Mouse (Mus musculus) spleen, postnatal 14 days (tissue): Measurements from ENCODE around the gene Cbr4.

ENCODE experiments used
- DNase-seq, 2 experiments: peaks; one replicate each; pipeline ENCODE4 v3.0.0; 2021 to 2022; ENCODE audit warnings: low spot score in 2 of 2

Cbr4 gene

DNA sequence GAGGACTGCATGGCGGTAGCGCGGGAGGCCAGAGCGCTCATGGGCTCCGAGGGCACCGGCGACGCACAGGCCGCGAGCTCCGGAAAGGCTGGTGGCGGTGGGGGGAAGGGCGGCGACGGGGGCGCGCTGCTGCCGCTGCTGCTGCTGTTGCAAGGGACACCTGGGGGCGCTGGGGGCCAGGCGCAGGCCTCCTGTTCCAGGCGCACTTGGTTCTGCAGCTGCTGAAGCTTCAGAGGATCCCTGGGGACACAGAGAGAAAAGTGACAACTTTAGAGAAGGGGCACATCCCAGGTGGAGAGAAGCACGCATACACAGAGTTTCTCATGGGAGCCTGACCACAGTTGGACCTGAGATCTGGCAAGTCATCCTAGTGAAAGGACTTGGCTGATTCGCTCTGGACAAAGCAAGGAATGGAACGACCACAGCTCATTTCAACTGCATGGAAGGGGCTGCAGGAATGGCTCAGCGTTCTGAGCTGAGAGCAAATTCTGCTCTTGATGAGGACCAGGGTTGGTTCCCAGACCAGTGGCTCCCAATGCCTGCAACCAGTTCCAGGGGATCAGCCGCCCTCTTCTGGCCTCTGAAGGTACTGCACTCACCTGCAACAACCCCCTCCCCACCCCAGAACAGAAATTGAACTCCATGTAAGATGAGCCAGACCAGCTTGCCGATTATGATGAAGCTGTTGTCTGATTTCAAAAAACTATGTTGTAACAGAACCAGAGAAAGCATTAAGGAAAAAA, 62.6 kb downstream of the Cbr4 start:
- DNase-seq: no peak

DNA sequence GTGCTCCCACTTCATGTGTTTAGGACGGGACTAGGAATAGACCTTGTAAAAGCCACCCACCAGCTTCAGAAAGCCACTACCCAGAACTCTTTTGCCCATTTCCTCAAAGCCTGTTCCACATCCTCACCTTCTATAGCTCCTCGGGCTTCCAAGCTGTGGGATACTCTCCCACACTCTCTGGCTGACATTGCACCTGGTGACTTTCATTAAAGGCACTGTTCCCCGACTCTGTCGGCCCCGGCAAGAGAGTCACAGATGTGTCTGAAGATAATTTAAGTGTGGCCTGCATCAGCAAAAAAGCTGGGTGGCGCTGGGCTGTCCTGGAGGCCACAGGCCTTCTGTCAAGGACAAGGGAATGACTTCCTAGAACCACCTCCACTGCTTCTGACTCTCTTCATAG, 64.7 kb downstream of the Cbr4 start:
- no peak for DNase-seq

DNA sequence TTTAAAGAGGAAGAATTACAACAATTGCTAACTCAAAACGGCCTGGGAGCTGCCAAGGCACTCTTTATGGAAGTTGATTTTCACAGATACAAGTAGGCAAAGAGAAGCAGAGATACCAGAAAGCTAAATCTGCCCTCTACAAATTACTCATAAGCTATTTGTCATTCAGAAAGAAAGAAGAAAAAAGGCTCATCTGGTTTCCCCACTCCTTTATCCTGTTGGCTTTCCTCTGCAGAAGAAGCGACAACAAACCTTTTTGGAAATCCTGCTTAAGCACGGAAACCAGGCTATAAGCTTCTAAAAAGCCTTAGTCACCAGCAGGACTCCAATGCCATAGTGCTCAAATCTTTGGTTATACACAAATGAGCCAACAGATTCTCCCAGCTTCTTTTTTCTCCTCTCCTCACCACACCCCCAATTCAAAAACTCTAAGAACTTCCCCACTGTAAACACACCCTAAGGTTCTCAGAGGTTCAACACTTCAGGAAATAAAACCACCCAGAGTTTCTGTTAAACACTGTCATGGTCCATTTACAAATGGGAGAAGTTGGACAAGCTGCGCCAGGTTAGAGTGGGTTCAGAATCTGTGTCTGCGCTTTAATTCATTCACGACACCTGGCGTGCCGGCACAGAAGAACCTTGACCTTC, 65.3 kb downstream of the Cbr4 start:
- DNase-seq: no peak

DNA sequence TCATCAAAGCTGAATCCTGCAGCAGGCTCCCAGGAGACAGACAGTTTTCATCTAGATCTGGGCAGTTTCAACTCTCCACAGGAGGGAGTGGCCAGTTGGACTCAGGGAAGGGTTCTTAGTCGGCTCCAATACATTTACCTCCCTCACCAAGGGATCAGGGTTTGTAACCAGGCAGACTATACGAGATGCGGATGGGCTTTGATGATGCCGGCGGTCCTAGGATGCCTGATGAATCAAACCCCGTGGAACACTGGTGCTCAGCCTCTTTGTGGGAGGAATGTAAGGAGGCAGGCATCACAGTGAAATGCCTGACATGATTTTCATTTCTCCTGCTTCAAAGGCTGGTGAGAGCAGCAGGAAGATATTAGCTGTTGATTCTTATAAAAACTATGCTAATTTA, 67.8 kb downstream of the Cbr4 start:
- no peak for DNase-seq

DNA sequence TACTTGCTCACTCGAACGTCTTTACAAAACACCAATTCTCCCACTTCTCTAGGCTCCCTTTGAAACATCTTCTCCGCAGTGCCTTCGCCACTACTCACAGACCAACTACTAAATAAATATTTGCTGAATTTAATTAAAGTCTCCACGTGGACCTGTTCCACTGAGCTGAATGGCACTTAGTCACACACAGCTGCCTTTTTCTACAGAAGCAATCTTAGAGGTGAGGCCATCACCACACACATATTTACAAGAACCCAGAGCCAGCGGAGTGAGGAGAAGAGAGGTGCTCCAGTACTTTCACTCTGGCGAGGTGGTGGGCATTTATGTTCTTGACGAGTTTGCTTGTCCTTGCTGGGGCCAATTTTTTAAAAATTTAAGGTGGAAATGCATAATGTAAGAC, 68.7 kb downstream of the Cbr4 start:
- no peak for DNase-seq
